14 mouse cellular contexts compared by ENCODE assay signal in the genomic region with DNA sequence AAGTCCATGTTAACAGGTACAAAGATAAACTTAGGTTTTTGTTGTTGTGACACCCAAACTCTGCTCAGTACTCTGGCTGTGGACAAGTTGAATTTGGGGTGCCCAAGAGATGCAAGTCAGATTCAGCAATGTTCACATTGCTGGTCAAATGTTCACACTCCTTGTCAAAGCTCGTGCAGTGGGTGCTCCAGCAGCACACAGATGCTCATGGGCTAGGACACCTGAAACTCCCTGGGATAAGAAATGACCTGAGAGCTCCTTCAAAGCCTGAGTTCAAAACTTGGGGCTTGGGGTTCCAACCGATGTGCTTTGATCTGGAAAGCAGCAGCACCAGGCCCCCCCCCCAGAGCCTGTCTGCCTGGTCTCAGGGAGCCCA. TPM values are rescaled to one million over a fixed set of nuclear protein-coding genes. Genes with fewer than 3 reads are reported as not detected.
DNase-seq lines count a peak whose midpoint lies in the region; ATAC-seq lines count a peak whose summit lies in the region.
"Had no signal": no experiment of that assay in that cellular context is flagged by ENCODE, and none has a peak within 500 bp of the region (broad histone marks: within the 10 kb centered on the region; RNA-seq: fewer than 3 reads in every experiment).

No protein-coding gene starts in this region.

- 37% methylated on average over 2 of the region's 2 CpGs for WGBS in kidney, embryonic 14.5 days
- 15% methylated on average over 2 of the region's 2 CpGs for WGBS in embryonic facial prominence, embryonic 12.5 days
- 40% methylated on average over 2 of the region's 2 CpGs for WGBS in hindbrain, embryonic 11.5 days
- WGBS in midbrain, embryonic 12.5 days = 22% methylated on average over 2 of the region's 2 CpGs

- H3K4me2 ChIP-seq in kidney, embryonic 14.5 days (replicated peaks; ENCODE audit: low read depth, low read length) = no peak overlapping the region
- peak overlapping the region; percentile 13 for H3K4me2 ChIP-seq in embryonic facial prominence, embryonic 12.5 days (replicated peaks)
- no peak overlapping the region for H3K4me2 ChIP-seq in hindbrain, embryonic 11.5 days (replicated peaks; ENCODE audit: low read depth, low read length)
- peak overlapping the region; percentile 19 for H3K4me2 ChIP-seq in midbrain, embryonic 12.5 days (replicated peaks)
- H3K4me2 ChIP-seq: intestine, embryonic 15.5 days had no signal

- peaks cover 16% of the 10 kb centered on the region for H3K4me1 ChIP-seq in kidney, embryonic 14.5 days (ENCODE audit: control insufficient read depth, insufficient read depth, low read length)
- H3K4me1 ChIP-seq in embryonic facial prominence, embryonic 12.5 days = peaks cover 36% of the 10 kb centered on the region
- H3K4me1 ChIP-seq in hindbrain, embryonic 11.5 days (replicated peaks; ENCODE audit: control insufficient read depth, insufficient read depth, low read length) = peaks cover 5% of the 10 kb centered on the region
- H3K4me1 ChIP-seq in midbrain, embryonic 12.5 days = peaks cover 33% of the 10 kb centered on the region

- no peak for DNase-seq in kidney, adult 18-20 months
- DNase-seq in hindbrain, embryonic 11.5 days (ENCODE audit: low spot score) = no peak
- DNase-seq in adrenal gland, postnatal 36 days = no peak
- no peak for DNase-seq in gastrocnemius, postnatal 10 days
- DNase-seq: cerebellum, adult 9-11 months; gastrocnemius, postnatal 14 days; lung, postnatal 14 days; thymus, adult 18-20 months had no signal

- peak overlapping the region; percentile 30; the same call in 1 of the 2 replicates for H3K27ac ChIP-seq in kidney, embryonic 14.5 days (ENCODE audit: low read depth, low read length)
- peak overlapping the region; percentile 88 for H3K27ac ChIP-seq in embryonic facial prominence, embryonic 12.5 days
- H3K27ac ChIP-seq in hindbrain, embryonic 11.5 days (ENCODE audit: low read depth, low read length) = peak overlapping the region; percentile 63
- peak overlapping the region; percentile 83 for H3K27ac ChIP-seq in midbrain, embryonic 12.5 days (replicated peaks)
- H3K27ac ChIP-seq: intestine, embryonic 15.5 days had no signal

- no peaks in the 10 kb centered on the region for H3K36me3 ChIP-seq in kidney, embryonic 14.5 days (ENCODE audit: control insufficient read depth, insufficient read depth, low read length)
- H3K36me3 ChIP-seq in embryonic facial prominence, embryonic 12.5 days = no peaks in the 10 kb centered on the region
- no peaks in the 10 kb centered on the region for H3K36me3 ChIP-seq in hindbrain, embryonic 11.5 days (ENCODE audit: control insufficient read depth, insufficient read depth, low read length)
- H3K36me3 ChIP-seq in midbrain, embryonic 12.5 days = no peaks in the 10 kb centered on the region
- H3K36me3 ChIP-seq: intestine, embryonic 15.5 days had no signal

- no peak for ATAC-seq in kidney, embryonic 14.5 days (ENCODE audit: low FRiP score, low TSS enrichment)
- no peak for ATAC-seq in embryonic facial prominence, embryonic 12.5 days (ENCODE audit: insufficient number of reproducible peaks, insufficient read depth, low FRiP score, low TSS enrichment)
- ATAC-seq in hindbrain, embryonic 11.5 days (ENCODE audit: low FRiP score) = peak; percentile 17; the same call in 1 of the 2 replicates
- ATAC-seq in midbrain, embryonic 12.5 days (ENCODE audit: low FRiP score, low read depth) = 0 out of 2 replicates have a peak, but pooled peaks have one; percentile 28
- ATAC-seq: intestine, embryonic 15.5 days had no signal

- no peaks in the 10 kb centered on the region for H3K27me3 ChIP-seq in kidney, embryonic 14.5 days (ENCODE audit: control insufficient read depth, insufficient read depth, low read length)
- no peaks in the 10 kb centered on the region for H3K27me3 ChIP-seq in embryonic facial prominence, embryonic 12.5 days
- H3K27me3 ChIP-seq in hindbrain, embryonic 11.5 days (ENCODE audit: control insufficient read depth, insufficient read depth, low read length) = no peaks in the 10 kb centered on the region
- no peaks in the 10 kb centered on the region for H3K27me3 ChIP-seq in midbrain, embryonic 12.5 days
- H3K27me3 ChIP-seq: intestine, embryonic 15.5 days had no signal

- H3K9me3 ChIP-seq in kidney, embryonic 14.5 days (ENCODE audit: control insufficient read depth, low read length) = no peaks in the 10 kb centered on the region
- H3K9me3 ChIP-seq in embryonic facial prominence, embryonic 12.5 days = no peaks in the 10 kb centered on the region
- H3K9me3 ChIP-seq in hindbrain, embryonic 11.5 days (ENCODE audit: control insufficient read depth, low read length) = no peaks in the 10 kb centered on the region
- H3K9me3 ChIP-seq in midbrain, embryonic 12.5 days = no peaks in the 10 kb centered on the region
- H3K9me3 ChIP-seq: intestine, embryonic 15.5 days had no signal

- H3K9ac ChIP-seq in kidney, embryonic 14.5 days (ENCODE audit: low read depth, low read length) = no peak overlapping the region
- H3K9ac ChIP-seq in embryonic facial prominence, embryonic 12.5 days = no peak overlapping the region
- H3K9ac ChIP-seq in hindbrain, embryonic 11.5 days (ENCODE audit: low read depth, low read length) = no peak overlapping the region
- no peak overlapping the region for H3K9ac ChIP-seq in midbrain, embryonic 12.5 days (replicated peaks)
- H3K9ac ChIP-seq: intestine, embryonic 15.5 days had no signal

- H3K4me3 ChIP-seq in kidney, embryonic 14.5 days (ENCODE audit: low read length) = no peak overlapping the region
- H3K4me3 ChIP-seq in embryonic facial prominence, embryonic 12.5 days = no peak overlapping the region
- no peak overlapping the region for H3K4me3 ChIP-seq in hindbrain, embryonic 11.5 days (ENCODE audit: low read depth, low read length)
- no peak overlapping the region for H3K4me3 ChIP-seq in midbrain, embryonic 12.5 days
- H3K4me3 ChIP-seq: erythroblast, embryonic 14.5 days; intestine, embryonic 15.5 days had no signal

RNA-seq across cellular contexts. Expression of gene Gpx7, which starts 24.8 kb away (rescaled TPM):
- polyA plus RNA-seq in kidney, embryonic 14.5 days (2014; fragmentation: Nextera tagmentation; extraction: Ambion mirVana) = 52.1 and 56.2 TPM in 2 replicates
- polyA plus RNA-seq in embryonic facial prominence, embryonic 12.5 days (2016; fragmentation: Nextera tagmentation; extraction: Ambion mirVana) = 62.7 and 67.1 TPM in 2 replicates
- polyA plus RNA-seq in hindbrain, embryonic 11.5 days (2014; fragmentation: Nextera tagmentation; extraction: Ambion mirVana) = 47.3 and 52.8 TPM in 2 replicates
- 39.3 and 54.2 TPM in 2 replicates for polyA plus RNA-seq in midbrain, embryonic 12.5 days (2016; fragmentation: Nextera tagmentation; extraction: Ambion mirVana)
- total RNA-seq in adrenal gland, postnatal 36 days (2021) = 10 to 100 TPM in 1 of 2 experiments, 1 to 10 TPM in 1; 7.9 to 11.1 TPM
- total RNA-seq in gastrocnemius, postnatal 10 days (2021) = 10 to 100 TPM; 20.7 to 29.0 TPM
- polyA plus RNA-seq: erythroblast, embryonic 14.5 days had no signal

RNA-seq across cellular contexts. Expression of gene Tut4, which starts 27.7 kb away (rescaled TPM):
- polyA plus RNA-seq in kidney, embryonic 14.5 days (2014; fragmentation: Nextera tagmentation; extraction: Ambion mirVana) = 88.8 and 102 TPM in 2 replicates
- polyA plus RNA-seq in embryonic facial prominence, embryonic 12.5 days (2016; fragmentation: Nextera tagmentation; extraction: Ambion mirVana) = 140 and 146 TPM in 2 replicates
- 65.8 and 105 TPM in 2 replicates for polyA plus RNA-seq in hindbrain, embryonic 11.5 days (2014; fragmentation: Nextera tagmentation; extraction: Ambion mirVana)
- polyA plus RNA-seq in midbrain, embryonic 12.5 days (2016; fragmentation: Nextera tagmentation; extraction: Ambion mirVana) = 102 and 110 TPM in 2 replicates
- total RNA-seq in adrenal gland, postnatal 36 days (2021) = 10 to 100 TPM; 28.7 to 37.8 TPM
- 10 to 100 TPM; 21.9 to 28.8 TPM for total RNA-seq in gastrocnemius, postnatal 10 days (2021)

RNA-seq across cellular contexts. Expression of gene Shisal2a, which starts 48.4 kb away (rescaled TPM):
- polyA plus RNA-seq in kidney, embryonic 14.5 days (2014; fragmentation: Nextera tagmentation; extraction: Ambion mirVana) = 0.92 and 0.96 TPM in 2 replicates
- 13.3 and 14.4 TPM in 2 replicates for polyA plus RNA-seq in embryonic facial prominence, embryonic 12.5 days (2016; fragmentation: Nextera tagmentation; extraction: Ambion mirVana)
- polyA plus RNA-seq in hindbrain, embryonic 11.5 days (2014; fragmentation: Nextera tagmentation; extraction: Ambion mirVana) = 2.0 and 3.2 TPM in 2 replicates
- polyA plus RNA-seq in midbrain, embryonic 12.5 days (2016; fragmentation: Nextera tagmentation; extraction: Ambion mirVana) = 1.7 and 2.0 TPM in 2 replicates
- total RNA-seq in adrenal gland, postnatal 36 days (2021) = 1 to 10 TPM; 3.6 to 7.8 TPM
- not detected for total RNA-seq in gastrocnemius, postnatal 10 days (2021)
- total RNA-seq: gastrocnemius, postnatal 14 days; left cerebral cortex, postnatal 25 days had no signal
- polyA plus RNA-seq: erythroblast, embryonic 14.5 days had no signal

Comparison
In these comparisons a context has a peak if more than half of its experiments do, and no peak if none do; other contexts are left out.
1. ATAC-seq: peak in hindbrain, embryonic 11.5 days (single experiment) and midbrain, embryonic 12.5 days (single experiment); none in kidney, embryonic 14.5 days (single experiment) and embryonic facial prominence, embryonic 12.5 days (single experiment).
2. H3K27ac ChIP-seq: peak in every context shown above with its lines; median percentile 88 in embryonic facial prominence, embryonic 12.5 days; 83 in midbrain, embryonic 12.5 days; 63 in hindbrain, embryonic 11.5 days; 30 in kidney, embryonic 14.5 days.
3. H3K4me2 ChIP-seq: peak in embryonic facial prominence, embryonic 12.5 days (single experiment) and midbrain, embryonic 12.5 days (single experiment); none in kidney, embryonic 14.5 days (single experiment) and hindbrain, embryonic 11.5 days (single experiment).